Mouse (Mus musculus) liver, embryonic 14.5 days (tissue): ENCODE data around the gene Llgl1. TPM values are rescaled to one million over a fixed set of nuclear protein-coding genes. Genes with fewer than 3 reads are reported as not detected.

Experiments used
- ATAC-seq: fragments of 200-750 bp; cut with Nextera tagmentation; 2 replicates; pipeline ENCODE4 v1.8.0; 2017; ENCODE audit warnings: moderate number of reproducible peaks, mild to moderate bottlenecking, moderate library complexity; ENCODE audit not compliant: insufficient read depth
- DNase-seq, 3 experiments: peaks; one replicate each; pipeline ENCODE4 v3.0.0-alpha.2; 2012 to 2013; ENCODE audit warnings: low read depth in 3 of 3, low spot score in 3 of 3
- H3K27ac ChIP-seq: fragments of 300-500 bp; sonication (generic); 2 replicates; pipeline ENCODE4 v1.5.1; 2014; ENCODE audit warnings: moderate library complexity, mild to moderate bottlenecking, control low read depth, inconsistent platforms
- H3K27me3 ChIP-seq: fragments of 300-500 bp; sonication (generic); 2 replicates; pipeline ENCODE4 v1.6.1; 2014; ENCODE audit warnings: mild to moderate bottlenecking, low read length, moderate library complexity; ENCODE audit not compliant: control insufficient read depth, insufficient read depth
- H3K36me3 ChIP-seq: fragments of 300-500 bp; sonication (generic); replicated peaks from 2 replicates; pipeline ENCODE4 v1.6.1; 2014; ENCODE audit warnings: low read depth; ENCODE audit not compliant: control insufficient read depth, insufficient read depth
- H3K4me1 ChIP-seq, 2 experiments: fragments of 200-500 bp in 1 of 2; fragments of 300-500 bp in 1 of 2; sonication (generic) in 1 of 2; replicated peaks; 2 replicates each; pipeline ENCODE4 v1.6.1; 2012 to 2014; ENCODE audit warnings: antibody characterized with exemption in 1 of 2, inconsistent platforms in 1 of 2, low read length in 1 of 2; ENCODE audit not compliant: control insufficient read depth in 2 of 2, insufficient read depth in 2 of 2
- H3K4me2 ChIP-seq: fragments of 300-500 bp; sonication (generic); 2 replicates; pipeline ENCODE4 v1.6.1; 2014; ENCODE audit warnings: low read depth, mild to moderate bottlenecking, control low read depth, moderate library complexity
- H3K4me3 ChIP-seq, 2 experiments: fragments of 200-500 bp in 1 of 2; fragments of 300-500 bp in 1 of 2; sonication (generic) in 1 of 2; 2 replicates each; pipeline ENCODE4 v1.5.1; 2012 to 2014; ENCODE audit warnings: low read depth in 2 of 2, low read length in 2 of 2, mild to moderate bottlenecking in 2 of 2, control low read depth in 1 of 2, inconsistent platforms in 1 of 2, moderate library complexity in 1 of 2; ENCODE audit not compliant: insufficient read depth in 1 of 2
- H3K9ac ChIP-seq: fragments of 300-500 bp; sonication (generic); replicated peaks from 2 replicates; pipeline ENCODE4 v1.6.1; 2014; ENCODE audit warnings: mild to moderate bottlenecking, control low read depth, moderate library complexity
- H3K9me3 ChIP-seq: fragments of 300-500 bp; sonication (generic); 2 replicates; pipeline ENCODE4 v1.6.1; 2016; ENCODE audit warnings: low read length, mixed read lengths; ENCODE audit not compliant: control insufficient read depth
- CTCF ChIP-seq: IDR thresholded peaks from 2 replicates; pipeline ENCODE4 v1.5.1; 2016; ENCODE audit warnings: antibody characterized with exemption, low read depth, control low read depth
- EP300 ChIP-seq: IDR thresholded peaks from 2 replicates; pipeline ENCODE4 v1.6.1; 2016; ENCODE audit warnings: antibody characterized with exemption, low read depth
- WGBS: fragments of 180-500 bp; shearing (Covaris S2); extraction: QIAGEN DNeasy Blood & Tissue Kit; methylation state at CpG from one replicate; pipeline ENCODE4 v1.1.7; 2014; ENCODE audit not compliant: insufficient replicate concordance; 5-methylcytosine and 5-hydroxymethylcytosine counted together
- polyA plus RNA-seq, 2 experiments: library from polyadenylated mRNA; depleted of rRNA in 1 of 2; stranded (reverse) in 1 of 2; unstranded in 1 of 2; fragments of >200 nt; fragmentation: Nextera tagmentation in 1 of 2; extraction: Ambion mirVana in 1 of 2; gene quantifications; 2 replicates each; pipeline versions ENCODE4 v1.2.1 to v1.2.3; 2012 to 2014

Llgl1 gene
- 12.4 and 13.2 TPM in 2 replicates for polyA plus RNA-seq (2012; rRNA removed)
- polyA plus RNA-seq (2014; fragmentation: Nextera tagmentation; extraction: Ambion mirVana), result 8.5 and 11.0 TPM in 2 replicates

DNA sequence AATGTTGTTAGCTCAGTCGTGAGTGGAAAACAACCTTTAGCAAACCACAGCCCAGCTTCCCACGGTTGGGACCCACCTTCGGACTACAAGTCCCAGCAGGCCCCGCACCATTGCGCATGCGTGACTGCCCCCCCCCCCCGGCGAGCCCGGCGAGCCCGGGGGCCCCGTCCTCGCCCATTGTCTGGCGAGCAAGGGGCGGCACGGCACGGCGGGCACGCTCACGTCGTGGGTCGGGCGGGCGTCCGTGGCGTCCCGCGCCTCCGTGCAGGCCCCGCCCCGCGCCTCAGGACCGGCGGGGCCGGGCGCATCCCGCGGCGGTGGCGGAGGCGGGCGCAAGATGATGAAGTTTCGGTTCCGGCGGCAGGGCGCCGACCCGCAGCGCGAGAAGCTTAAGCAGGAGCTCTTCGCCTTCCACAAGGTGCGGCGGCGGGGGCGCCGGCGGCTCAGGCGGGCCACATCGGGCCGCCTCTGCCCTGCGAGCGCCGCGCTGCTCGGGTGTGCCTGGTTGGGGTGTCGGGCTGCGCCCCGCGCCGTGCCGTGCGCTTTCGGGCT, at the start of gene Llgl1:
TSS of gene Llgl1 (plus strand) at position 200 of the 552 bp plus-strand sequence.
- H3K27ac ChIP-seq, result peak within 1 kb of the TSS; percentile 57
- H3K27me3 ChIP-seq, result no peaks in the 10 kb centered on the region
- ATAC-seq (peak; percentile 91), DNase-seq (peak; percentile 79 to 85 (median 82))
- H3K36me3 ChIP-seq, result no peaks in the 10 kb centered on the region
- peak within 1 kb of the TSS; percentile 94 for H3K4me2 ChIP-seq
- TF ChIP-seq EP300 (no peak), CTCF (no peak)
- peak within 1 kb of the TSS; percentile 95 for H3K9ac ChIP-seq
- H3K4me1 ChIP-seq, result peaks cover 8 to 14% of the 10 kb centered on the region in 2 experiments
- WGBS, result under 1% methylated on average over 51 of the region's 73 CpGs
- peak within 1 kb of the TSS; percentile 79 to 93 for H3K4me3 ChIP-seq
- H3K9me3 ChIP-seq, result no peaks in the 10 kb centered on the region

DNA sequence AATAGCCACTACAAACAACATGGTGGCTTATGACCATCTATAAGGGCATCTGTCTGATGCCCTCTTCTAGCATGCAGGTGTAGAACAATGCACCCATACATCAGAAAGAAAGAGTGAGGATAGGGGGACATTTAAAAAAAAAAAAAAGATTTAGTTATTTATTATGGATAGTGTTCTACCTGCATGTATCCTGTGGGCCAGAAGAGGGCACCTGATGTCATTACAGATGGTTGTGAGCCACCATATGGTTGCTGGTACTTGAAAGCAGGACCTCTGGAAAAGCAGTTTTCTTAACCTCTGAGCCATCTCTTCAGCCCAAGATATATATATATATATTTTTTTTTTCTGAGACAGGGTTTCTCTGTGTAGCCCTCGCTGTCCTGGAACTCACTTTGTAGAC, 3.4 kb upstream of the Llgl1 start:
- H3K27me3 ChIP-seq, result no peaks in the 10 kb centered on the region
- ATAC-seq, result no peak
- H3K9ac ChIP-seq, result no peak overlapping the region
- no peaks in the 10 kb centered on the region for H3K36me3 ChIP-seq
- no peak overlapping the region for H3K4me3 ChIP-seq
- peaks cover 6 to 14% of the 10 kb centered on the region in 2 experiments for H3K4me1 ChIP-seq
- TF ChIP-seq EP300 (no peak), CTCF (peak; percentile 19; the same call in 1 of the 2 replicates)
- 50% methylated on average over 1 of the region's 1 CpGs for WGBS
- H3K27ac ChIP-seq, result no peak overlapping the region
- no peak overlapping the region for H3K4me2 ChIP-seq
- no peaks in the 10 kb centered on the region for H3K9me3 ChIP-seq
- DNase-seq, result no peak

DNA sequence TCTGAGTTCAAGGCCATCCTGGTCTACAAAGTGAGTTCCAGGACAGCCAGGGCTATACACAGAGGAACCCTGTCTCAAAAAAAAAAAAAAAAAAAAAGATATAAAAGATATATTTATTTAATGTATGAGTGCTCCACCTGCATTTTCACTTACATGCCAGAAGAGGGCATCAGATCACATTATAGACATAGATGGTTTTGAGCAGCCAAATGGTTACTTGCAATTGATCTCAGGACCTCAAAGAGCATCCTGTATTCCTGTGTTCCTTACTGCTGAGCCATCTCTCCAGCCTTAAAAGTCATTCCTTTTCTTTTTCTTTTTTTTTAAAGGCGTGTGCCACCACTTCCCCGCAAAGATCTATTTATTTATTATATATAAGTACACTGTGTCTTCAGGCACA, 2.0 kb upstream of the Llgl1 start:
- DNase-seq (peak in 1 of 3 experiments; percentile 33), ATAC-seq (no peak)
- 28% methylated on average over 2 of the region's 2 CpGs for WGBS
- Histone ChIP-seq H3K9ac (no peak overlapping the region), H3K4me3 (no peak overlapping the region), H3K4me1 (peaks cover 8 to 14% of the 10 kb centered on the region in 2 experiments), H3K27me3 (no peaks in the 10 kb centered on the region), H3K27ac (no peak overlapping the region), H3K36me3 (no peaks in the 10 kb centered on the region), H3K9me3 (no peaks in the 10 kb centered on the region), H3K4me2 (no peak overlapping the region)
- TF ChIP-seq CTCF (peak; percentile 58; the same call in 1 of the 2 replicates), EP300 (no peak)

DNA sequence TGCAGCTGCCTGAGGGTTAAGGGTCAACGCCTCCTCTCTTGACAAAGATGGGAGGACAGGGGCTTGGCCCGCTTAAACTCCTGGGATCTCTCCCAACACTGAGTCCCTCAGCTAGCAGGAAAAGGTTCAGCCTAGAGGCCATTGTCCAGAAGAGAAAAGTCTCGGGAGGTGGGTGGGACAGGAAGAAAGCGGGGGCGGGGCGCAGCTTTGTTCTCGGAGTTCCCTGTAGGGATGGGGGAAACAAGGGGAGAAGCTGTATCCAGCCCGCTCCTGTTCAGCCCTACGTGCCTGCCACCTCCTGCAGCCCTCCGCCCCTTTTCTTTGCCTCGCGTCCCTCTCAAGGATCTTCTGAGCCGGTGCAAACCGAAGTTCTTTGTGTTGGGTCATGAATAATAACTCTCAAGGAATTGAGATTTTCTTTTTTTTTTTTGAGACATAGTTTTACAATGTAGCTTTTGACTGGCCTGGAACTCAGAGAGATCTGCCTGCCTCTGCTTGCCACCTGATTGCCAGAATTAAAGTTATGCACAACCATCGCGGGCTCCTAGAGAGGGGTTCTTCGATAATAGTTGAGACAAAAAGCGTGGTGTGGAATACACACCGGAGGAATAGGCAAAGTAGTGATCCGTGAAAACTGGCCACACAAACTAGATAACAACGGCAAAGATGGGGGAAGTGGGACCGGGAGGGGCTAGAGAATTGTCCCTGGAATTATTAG, 558 bp upstream of the Llgl1 start:
- Histone ChIP-seq H3K9me3 (no peaks in the 10 kb centered on the region), H3K27me3 (no peaks in the 10 kb centered on the region), H3K4me1 (peaks cover 8 to 14% of the 10 kb centered on the region in 2 experiments), H3K9ac (peak overlapping the region; percentile 10), H3K4me2 (peak overlapping the region; percentile 94), H3K4me3 (peak overlapping the region; percentile 79 to 93), H3K27ac (peak overlapping the region; percentile 20; the same call in 1 of the 2 replicates), H3K36me3 (no peaks in the 10 kb centered on the region)
- no peak for TF ChIP-seq CTCF
- TF ChIP-seq EP300, result no peak
- ATAC-seq, result peak; percentile 17
- DNase-seq, result no peak
- WGBS, result 6% methylated on average over 22 of the region's 22 CpGs
